Mouse (Mus musculus) left cerebral cortex, postnatal 14 days (tissue): ENCODE results near the gene Tmed4. TPM values are rescaled to one million over a fixed set of nuclear protein-coding genes. Genes with fewer than 3 reads are reported as not detected.

Experiments used
- total RNA-seq, 2 experiments: library from RNA; stranded (reverse); gene quantifications; 2 replicates each; pipeline ENCODE4 v1.2.3; 2021

Gene Tmed4
- total RNA-seq, 2 experiments from 2014 or later = 78.2 to 81.7 TPM

Other genes starting within 250 kb of the Tmed4 start
- 100 to 1,000 TPM; 771 to 777 TPM for gene Camk2b, start 208.5 kb downstream of the Tmed4 start, total RNA-seq
- gene A730071L15Rik, start 74.8 kb downstream of the Tmed4 start, total RNA-seq = not detected
- gene Nudcd3, start 74.5 kb downstream of the Tmed4 start, total RNA-seq = 100 to 1,000 TPM; 128 to 129 TPM
- gene Npc1l1, start 44.7 kb downstream of the Tmed4 start, total RNA-seq = 1 to 10 TPM; 1.2 TPM
- 10 to 100 TPM; 46.2 to 47.3 TPM for gene Ddx56, start 7.1 kb downstream of the Tmed4 start, total RNA-seq
- gene Ogdh, start 16.8 kb upstream of the Tmed4 start, total RNA-seq = 100 to 1,000 TPM; 248 to 260 TPM
- gene Zmiz2, start 114.2 kb upstream of the Tmed4 start, total RNA-seq = 100 to 1,000 TPM; 202 to 213 TPM
- 1,000 to 10,000 TPM; 2,019 to 2,143 TPM for gene Ppia, start 140.6 kb upstream of the Tmed4 start, total RNA-seq
- gene H2afv, start 169.6 kb upstream of the Tmed4 start, total RNA-seq = 10 to 100 TPM; 29.5 to 34.4 TPM
- gene Purb, start 201.0 kb upstream of the Tmed4 start, total RNA-seq = 100 to 1,000 TPM; 300 to 303 TPM
- under 1 TPM; 0.40 to 0.68 TPM for gene Myo1g, start 246.1 kb upstream of the Tmed4 start, total RNA-seq